Mouse (Mus musculus) forebrain, postnatal 0 days (tissue): ENCODE results near the gene Lancl1. TPM values are rescaled to one million over a fixed set of nuclear protein-coding genes. Genes with fewer than 3 reads are reported as not detected.

Experiments used
- ATAC-seq: fragments of 200-750 bp; cut with Nextera tagmentation; 2 replicates; pipeline ENCODE4 v1.8.0; 2017; ENCODE audit warnings: mild to moderate bottlenecking, moderate library complexity
- DNase-seq: peaks from one replicate; pipeline ENCODE4 v3.0.0-alpha.2; 2015
- H3K27ac ChIP-seq: fragments of 300-500 bp; sonication (generic); 2 replicates; pipeline ENCODE4 v1.5.1; 2014; ENCODE audit warnings: low read depth, mild to moderate bottlenecking, antibody characterized with exemption, low read length, moderate library complexity, mixed read lengths
- H3K27me3 ChIP-seq: fragments of 300-500 bp; sonication (generic); 2 replicates; pipeline ENCODE4 v1.6.1; 2014; ENCODE audit warnings: mild to moderate bottlenecking, low read length, mixed read lengths; ENCODE audit not compliant: insufficient read depth
- H3K36me3 ChIP-seq: fragments of 300-500 bp; sonication (generic); 2 replicates; pipeline ENCODE4 v1.6.1; 2014; ENCODE audit warnings: mild to moderate bottlenecking, moderate library complexity; ENCODE audit not compliant: insufficient read depth
- H3K4me1 ChIP-seq: fragments of 300-500 bp; sonication (generic); 2 replicates; pipeline ENCODE4 v1.6.1; 2014; ENCODE audit warnings: antibody characterized with exemption; ENCODE audit not compliant: insufficient read depth
- H3K4me2 ChIP-seq: fragments of 300-500 bp; sonication (generic); 2 replicates; pipeline ENCODE4 v1.6.1; 2014; ENCODE audit warnings: low read depth, mild to moderate bottlenecking, moderate library complexity
- H3K4me3 ChIP-seq: fragments of 300-500 bp; sonication (generic); 2 replicates; pipeline ENCODE4 v1.5.1; 2014; ENCODE audit warnings: low read depth, low read length, mixed read lengths
- H3K9ac ChIP-seq: fragments of 300-500 bp; sonication (generic); 2 replicates; pipeline ENCODE4 v1.6.1; 2014; ENCODE audit warnings: mild to moderate bottlenecking
- H3K9me3 ChIP-seq: fragments of 300-500 bp; sonication (generic); 2 replicates; pipeline ENCODE4 v1.6.1; 2016; ENCODE audit warnings: low read length
- CTCF ChIP-seq: sonication (generic); IDR thresholded peaks from 2 replicates; pipeline ENCODE4 v1.5.1; 2016; ENCODE audit warnings: antibody characterized with exemption, control low read depth, low read depth
- WGBS: fragments of 180-500 bp; shearing (Covaris S2); extraction: QIAGEN DNeasy Blood & Tissue Kit; methylation state at CpG from one replicate; pipeline ENCODE4 v1.1.7; 2014; 5-methylcytosine and 5-hydroxymethylcytosine counted together
- polyA plus RNA-seq: library from polyadenylated mRNA; unstranded; fragments of >200 nt; fragmentation: Nextera tagmentation; extraction: Ambion mirVana; gene quantifications from 2 replicates; pipeline ENCODE4 v1.2.1, GENCODE M21; 2015
- total RNA-seq: library from RNA; depleted of rRNA; stranded (reverse); fragments of >200 nt; gene quantifications from 2 replicates; pipeline ENCODE4 v1.2.3, GENCODE M21; 2014

Gene Lancl1
- total and polyA plus RNA-seq, 2 experiments from 2014 or later: 160 to 219 TPM

DNA sequence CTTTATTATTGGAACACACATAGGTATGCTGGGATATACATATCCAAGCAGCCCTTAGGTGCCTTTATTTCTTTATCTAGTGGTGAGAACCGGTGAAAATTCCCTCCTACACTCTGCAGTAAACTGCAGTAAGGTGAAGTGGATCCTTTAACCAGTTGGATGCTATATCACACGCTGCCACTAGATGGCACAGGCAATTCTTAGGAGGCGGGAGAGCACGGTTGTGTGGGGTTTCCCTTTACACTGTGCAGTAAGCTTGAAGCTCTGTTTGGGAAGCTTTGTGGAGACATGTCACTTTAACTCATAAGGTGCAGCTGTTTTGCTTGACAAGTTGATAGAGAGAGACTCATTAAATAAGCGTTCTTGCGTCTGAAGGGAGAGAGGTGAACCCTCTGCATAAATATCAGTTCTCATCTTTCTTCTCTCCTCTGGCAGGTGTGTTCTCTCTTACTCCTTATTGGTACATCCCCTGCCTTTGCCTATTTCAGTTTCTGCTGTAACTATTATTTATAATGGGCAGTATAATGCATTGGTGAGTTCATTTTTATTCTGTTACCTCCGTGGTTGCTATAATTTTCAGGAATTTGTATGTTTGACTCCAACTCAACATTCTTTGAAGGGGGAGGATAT is 22.9 kb upstream of the Lancl1 start:
- H3K4me3 ChIP-seq: no peak overlapping the region
- H3K27ac ChIP-seq: no peak overlapping the region
- peak; percentile 94 for TF ChIP-seq CTCF
- H3K27me3 ChIP-seq: no peaks in the 10 kb centered on the region
- no peaks in the 10 kb centered on the region for H3K4me1 ChIP-seq
- peak; percentile 91 for DNase-seq
- no peak overlapping the region for H3K4me2 ChIP-seq
- H3K9me3 ChIP-seq: no peaks in the 10 kb centered on the region
- no peak overlapping the region for H3K9ac ChIP-seq
- WGBS: 8% methylated on average over 7 of the region's 7 CpGs
- H3K36me3 ChIP-seq: no peaks in the 10 kb centered on the region
- peak; percentile 97 for ATAC-seq

DNA sequence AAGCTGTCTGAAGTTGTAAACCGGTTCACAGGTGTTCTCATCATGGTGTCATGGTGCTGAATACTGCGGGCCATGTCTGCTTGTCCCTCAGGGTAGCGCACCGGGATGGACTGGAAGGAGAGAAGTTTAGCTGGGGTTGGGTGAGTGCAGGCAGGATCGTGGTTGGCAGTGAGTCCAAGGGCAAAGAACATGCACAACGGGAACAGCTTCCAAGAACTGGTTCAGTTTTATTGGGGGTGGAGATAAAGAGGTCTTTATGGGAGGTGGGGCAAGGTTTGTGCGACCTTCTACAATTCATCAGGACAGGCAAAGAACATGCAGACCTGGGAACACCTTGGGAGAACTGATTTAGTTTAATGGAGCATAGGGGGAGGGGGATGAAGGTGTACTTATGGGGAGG is 17.1 kb upstream of the Lancl1 start:
- Histone ChIP-seq H3K4me2 (no peak overlapping the region), H3K4me1 (no peaks in the 10 kb centered on the region), H3K9me3 (no peaks in the 10 kb centered on the region), H3K27ac (no peak overlapping the region), H3K36me3 (no peaks in the 10 kb centered on the region), H3K4me3 (no peak overlapping the region), H3K27me3 (no peaks in the 10 kb centered on the region), H3K9ac (no peak overlapping the region)
- DNase-seq (no peak), ATAC-seq (no peak)
- TF ChIP-seq CTCF: no peak
- 91% methylated on average over 7 of the region's 7 CpGs for WGBS

DNA sequence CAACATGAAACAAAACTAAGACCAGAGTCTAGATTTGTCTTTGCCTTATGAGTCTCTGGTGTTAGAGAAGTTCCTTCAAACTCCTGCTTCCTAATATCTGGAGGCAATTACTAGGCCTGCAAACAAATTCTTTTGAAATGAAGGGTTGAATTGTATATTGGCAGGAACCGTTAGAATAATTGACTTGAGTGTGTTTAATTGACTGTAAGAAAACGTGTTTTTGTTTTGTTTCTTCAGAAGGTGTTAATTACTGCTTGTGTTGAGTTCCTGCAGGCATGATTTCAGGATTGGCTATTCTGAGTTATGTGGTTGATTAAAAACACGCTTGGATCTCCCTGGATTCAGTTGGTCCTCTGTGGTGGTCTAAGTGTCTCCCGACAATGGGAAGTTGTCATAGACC is 14.0 kb upstream of the Lancl1 start:
- H3K27ac ChIP-seq: no peak overlapping the region
- H3K9ac ChIP-seq: no peak overlapping the region
- H3K4me1 ChIP-seq: no peaks in the 10 kb centered on the region
- H3K4me3 ChIP-seq: no peak overlapping the region
- DNase-seq (no peak), ATAC-seq (no peak)
- H3K4me2 ChIP-seq: no peak overlapping the region
- no peaks in the 10 kb centered on the region for H3K9me3 ChIP-seq
- WGBS: 21% methylated on average over 4 of the region's 4 CpGs
- no peaks in the 10 kb centered on the region for H3K27me3 ChIP-seq
- no peaks in the 10 kb centered on the region for H3K36me3 ChIP-seq
- TF ChIP-seq CTCF: no peak

- H3K9ac ChIP-seq: no peak overlapping the region
- no peak for DNase-seq
- no peaks in the 10 kb centered on the region for H3K36me3 ChIP-seq
- ATAC-seq: no peak
- WGBS: 70% methylated on average over 1 of the region's 1 CpGs
- no peak overlapping the region for H3K27ac ChIP-seq
- no peak overlapping the region for H3K4me3 ChIP-seq
- no peaks in the 10 kb centered on the region for H3K9me3 ChIP-seq
- no peaks in the 10 kb centered on the region for H3K27me3 ChIP-seq
- TF ChIP-seq CTCF: no peak
- H3K4me1 ChIP-seq: no peaks in the 10 kb centered on the region
- no peak overlapping the region for H3K4me2 ChIP-seq
Measured at GRCm38 (mm10) chr1:67049600-67049999, 10.9 kb upstream of the Lancl1 start.

DNA sequence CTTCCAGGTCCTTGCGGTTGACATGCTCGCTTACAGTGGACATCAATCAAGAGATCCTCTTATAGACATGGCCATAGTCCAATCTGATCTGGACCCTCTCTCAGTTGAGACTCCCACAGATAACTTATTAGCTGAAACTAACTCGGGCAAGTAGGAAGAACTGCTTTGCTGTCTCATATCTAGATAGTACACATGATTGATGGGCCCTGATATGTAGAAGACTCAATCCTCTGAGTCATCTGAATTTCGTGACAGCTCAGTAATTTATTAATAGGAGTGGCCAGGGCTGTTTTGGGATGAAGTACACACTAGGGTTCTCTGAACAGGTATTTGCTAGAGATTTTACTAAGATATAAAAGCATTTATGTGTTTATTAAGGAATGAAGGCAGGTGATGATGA is 10.0 kb upstream of the Lancl1 start:
- H3K4me1 ChIP-seq: no peaks in the 10 kb centered on the region
- no peak overlapping the region for H3K27ac ChIP-seq
- DNase-seq (no peak), ATAC-seq (no peak)
- no peaks in the 10 kb centered on the region for H3K36me3 ChIP-seq
- H3K9me3 ChIP-seq: no peaks in the 10 kb centered on the region
- H3K9ac ChIP-seq: no peak overlapping the region
- H3K4me3 ChIP-seq: no peak overlapping the region
- no peaks in the 10 kb centered on the region for H3K27me3 ChIP-seq
- 83% methylated on average over 4 of the region's 4 CpGs for WGBS
- H3K4me2 ChIP-seq: no peak overlapping the region
- no peak for TF ChIP-seq CTCF

DNA sequence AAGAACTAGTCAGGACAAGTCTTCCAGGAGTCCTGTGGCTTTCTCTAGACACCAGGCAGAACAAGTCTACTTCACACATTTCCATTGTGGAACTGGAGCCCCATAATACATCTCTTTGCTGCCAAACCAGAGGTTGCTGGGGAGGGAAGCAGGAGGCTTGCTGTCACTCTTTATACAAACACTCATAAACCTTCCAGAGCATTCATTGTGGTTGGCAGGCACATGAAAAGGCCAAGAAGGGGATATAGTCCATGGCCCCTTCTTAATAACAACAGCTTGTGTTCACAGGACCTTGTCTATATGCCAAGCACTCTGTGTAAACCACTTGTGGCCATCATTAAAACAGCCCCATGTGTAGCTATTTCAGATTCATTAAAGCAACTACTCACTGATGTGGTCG is 6.4 kb upstream of the Lancl1 start:
- DNase-seq (no peak), ATAC-seq (no peak)
- Histone ChIP-seq H3K4me2 (no peak overlapping the region), H3K4me3 (no peak overlapping the region), H3K27ac (no peak overlapping the region), H3K9ac (no peak overlapping the region), H3K27me3 (no peaks in the 10 kb centered on the region), H3K36me3 (no peaks in the 10 kb centered on the region), H3K9me3 (no peaks in the 10 kb centered on the region), H3K4me1 (no peaks in the 10 kb centered on the region)
- WGBS: 32% methylated on average over 1 of the region's 1 CpGs
- no peak for TF ChIP-seq CTCF

GRCm38 (mm10) chr1:67042583-67042982 is 3.9 kb upstream of the Lancl1 start:
- peaks cover 4% of the 10 kb centered on the region; the same call in 1 of the 2 replicates for H3K4me1 ChIP-seq
- H3K36me3 ChIP-seq: no peaks in the 10 kb centered on the region
- no peak overlapping the region for H3K4me2 ChIP-seq
- H3K4me3 ChIP-seq: no peak overlapping the region
- 79% methylated on average over 7 of the region's 7 CpGs for WGBS
- no peaks in the 10 kb centered on the region for H3K9me3 ChIP-seq
- ATAC-seq (no peak), DNase-seq (no peak)
- H3K27me3 ChIP-seq: no peaks in the 10 kb centered on the region
- H3K9ac ChIP-seq: no peak overlapping the region
- H3K27ac ChIP-seq: no peak overlapping the region
- no peak for TF ChIP-seq CTCF
